Mouse (Mus musculus) heart, adult 2 months (tissue): ENCODE measurements around the gene Igdcc3. TPM values are rescaled to one million over a fixed set of nuclear protein-coding genes. Genes with fewer than 3 reads are reported as not detected.

ENCODE experiments used
- DNase-seq, 2 experiments: peaks; one replicate each; pipeline ENCODE4 v3.0.0; 2021
- H3K27ac ChIP-seq: fragments of 200-600 bp; 2 replicates; pipeline ENCODE4 v1.8.1; 2022
- H3K27me3 ChIP-seq: fragments of 200-500 bp; 2 replicates; pipeline ENCODE4 v1.6.1; 2012; ENCODE audit warnings: mild to moderate bottlenecking, low read length, inconsistent platforms, mixed read lengths; ENCODE audit not compliant: control insufficient read depth, insufficient read depth
- H3K36me3 ChIP-seq: fragments of 200-500 bp; 2 replicates; pipeline ENCODE4 v1.6.1; 2012; ENCODE audit warnings: low read length, inconsistent platforms; ENCODE audit not compliant: control insufficient read depth, insufficient read depth
- H3K4me1 ChIP-seq: fragments of 200-500 bp; 2 replicates; pipeline ENCODE4 v1.6.1; 2011; ENCODE audit warnings: low read length; ENCODE audit not compliant: control insufficient read depth, insufficient read depth
- H3K4me3 ChIP-seq: fragments of 200-600 bp; 2 replicates; pipeline ENCODE4 v1.8.1; 2022
- H3K79me2 ChIP-seq: fragments of 200-500 bp; replicated peaks from 2 replicates; pipeline ENCODE4 v1.6.1; 2012; ENCODE audit warnings: mild to moderate bottlenecking, inconsistent platforms, low read length, moderate library complexity, mixed read lengths; ENCODE audit not compliant: control insufficient read depth, insufficient read depth
- H3K9ac ChIP-seq: fragments of 200-500 bp; 2 replicates; pipeline ENCODE4 v1.6.1; 2012; ENCODE audit warnings: low read depth, mild to moderate bottlenecking, control low read depth, inconsistent platforms, low read length, mixed read lengths
- CTCF ChIP-seq: fragments of 200-600 bp; IDR thresholded peaks from 2 replicates; pipeline ENCODE4 v1.8.1; 2022; ENCODE audit warnings: antibody characterized with exemption, mild to moderate bottlenecking, moderate library complexity
- EP300 ChIP-seq: fragments of 200-500 bp; IDR thresholded peaks from 2 replicates; pipeline ENCODE4 v1.6.1; 2011; ENCODE audit warnings: low read depth, low read length, control low read depth; ENCODE audit not compliant: insufficient read depth
- POLR2A ChIP-seq: fragments of 200-500 bp; IDR thresholded peaks from 2 replicates; pipeline ENCODE4 v1.6.1; 2011; ENCODE audit warnings: mild to moderate bottlenecking, low read depth, low read length, control low read depth; ENCODE audit not compliant: insufficient read depth
- WGBS: fragments of 180-500 bp; shearing (Covaris S2); methylation state at CpG from one replicate; pipeline ENCODE4 v1.1.7; 2018; 5-methylcytosine and 5-hydroxymethylcytosine counted together
- intact Hi-C: fragments of 180-260 bp; cut with DNase I; formaldehyde crosslinking; loops from one replicate; pipeline ENCODE4 v1.15.1; 2025
- polyA plus RNA-seq: library from polyadenylated mRNA; depleted of rRNA; stranded (reverse); fragments of >200 nt; gene quantifications from 2 replicates; pipeline ENCODE4 v1.2.3, GENCODE M21; 2012
- total RNA-seq, 2 experiments: library from RNA; stranded (reverse); gene quantifications; 2 replicates each; pipeline ENCODE4 v1.2.3; 2021

Igdcc3 gene
- total and polyA plus RNA-seq, 3 experiments = 0.07 to 0.16 (median 0.10) TPM

DNA sequence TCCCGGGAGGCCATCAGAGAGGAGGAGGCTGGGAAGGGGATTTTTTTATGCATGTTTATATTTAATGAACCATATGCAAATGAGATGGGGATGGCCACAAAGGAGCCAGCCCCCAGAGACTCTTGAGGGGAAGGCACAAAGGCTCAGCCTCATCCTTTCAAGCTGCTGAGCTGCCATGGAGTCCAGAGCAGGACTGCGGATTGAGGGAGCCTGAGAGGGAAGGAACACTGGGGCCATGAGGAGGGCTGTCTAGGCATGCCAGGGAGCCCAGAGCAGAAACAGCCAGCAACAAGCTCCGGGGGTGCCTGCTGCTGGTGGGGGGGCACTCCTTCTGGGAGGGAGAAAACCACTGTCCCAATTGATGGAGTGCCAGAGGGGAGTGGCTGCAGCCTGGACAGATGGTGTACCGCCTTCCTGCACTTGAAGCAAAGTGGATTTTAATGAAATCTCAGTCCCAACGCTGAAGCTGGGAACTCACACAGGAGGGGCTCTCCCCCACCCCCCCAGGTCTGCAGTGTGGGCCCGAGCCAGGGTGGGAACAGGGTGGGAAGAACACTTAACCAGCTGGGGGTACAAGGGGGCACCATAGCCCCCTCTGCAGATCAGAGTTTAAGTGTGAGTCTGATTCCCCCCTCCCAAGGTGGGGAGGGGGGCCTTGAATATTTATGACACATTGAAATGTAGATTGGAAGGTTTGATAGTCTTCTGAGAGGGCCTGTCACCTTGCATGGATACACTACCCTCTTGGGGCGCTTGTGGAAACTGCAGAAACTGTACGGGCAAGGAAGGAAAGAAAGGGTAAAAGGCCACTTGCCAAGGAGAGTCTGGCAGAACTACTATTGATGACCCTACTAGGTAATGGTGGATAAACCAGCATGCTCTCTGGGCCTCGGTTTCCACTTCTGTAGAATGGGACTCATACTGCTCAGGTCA lies 35.2 kb downstream of the Igdcc3 start:
- Histone ChIP-seq H3K4me1 (no peaks in the 10 kb centered on the region), H3K27me3 (no peaks in the 10 kb centered on the region), H3K79me2 (no peaks in the 10 kb centered on the region), H3K36me3 (no peaks in the 10 kb centered on the region), H3K4me3 (no peak overlapping the region), H3K9ac (no peak overlapping the region), H3K27ac (no peak overlapping the region)
- TF ChIP-seq EP300 (no peak), CTCF (no peak)
- WGBS = 58% methylated on average over 9 of the region's 9 CpGs
- intact Hi-C loops = no loop called here
- no peak for DNase-seq

DNA sequence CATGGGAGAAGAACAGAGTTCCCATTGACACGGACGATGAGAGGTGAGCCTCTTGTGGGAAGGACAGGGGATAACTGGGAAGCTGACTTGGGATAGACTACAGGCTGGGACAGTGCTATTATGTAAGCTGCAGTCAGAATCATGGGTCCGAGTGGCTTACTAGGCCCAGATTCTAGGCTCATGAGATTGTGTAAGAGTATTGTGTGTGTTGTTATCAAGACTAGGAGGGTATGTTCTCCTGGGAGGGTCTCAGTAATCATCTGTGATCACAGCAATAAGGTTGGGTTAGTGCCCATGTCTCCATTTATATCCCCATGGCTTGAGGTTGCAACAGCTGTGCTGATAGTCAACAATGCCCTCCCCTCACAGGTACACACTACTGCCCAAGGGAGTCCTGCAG lies 36.5 kb downstream of the Igdcc3 start:
- H3K27me3 ChIP-seq = no peaks in the 10 kb centered on the region
- no peaks in the 10 kb centered on the region for H3K4me1 ChIP-seq
- intact Hi-C loops = no loop called here
- no peaks in the 10 kb centered on the region for H3K36me3 ChIP-seq
- no peaks in the 10 kb centered on the region for H3K79me2 ChIP-seq
- DNase-seq = no peak
- TF ChIP-seq CTCF = no peak
- TF ChIP-seq EP300 = no peak
- TF ChIP-seq POLR2A = no peak
- WGBS = 87% methylated on average over 3 of the region's 3 CpGs
- no peak overlapping the region for H3K27ac ChIP-seq
- H3K9ac ChIP-seq = no peak overlapping the region
- H3K4me3 ChIP-seq = no peak overlapping the region

DNA sequence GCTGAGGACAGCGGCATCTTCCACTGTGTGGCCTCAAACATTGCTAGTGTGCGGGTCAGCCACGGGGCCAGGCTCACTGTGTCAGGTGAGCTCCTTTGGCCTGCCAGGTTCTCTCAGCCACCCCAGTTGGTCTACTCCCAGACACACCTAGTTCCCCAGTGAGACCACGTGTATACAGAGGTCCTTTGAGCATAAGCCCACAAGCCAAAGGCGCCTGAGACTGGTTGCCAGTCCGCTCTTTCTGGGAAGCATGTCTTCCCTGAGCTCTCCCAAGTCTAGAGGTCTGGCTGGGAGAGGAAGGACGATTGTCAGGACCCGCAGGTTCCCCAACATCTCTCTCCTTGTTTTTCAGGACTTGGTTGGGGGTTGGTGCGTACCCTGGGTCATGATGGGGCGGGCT lies 36.9 kb downstream of the Igdcc3 start:
- 82% methylated on average over 10 of the region's 10 CpGs for WGBS
- Histone ChIP-seq H3K27ac (no peak overlapping the region), H3K9ac (no peak overlapping the region), H3K4me3 (no peak overlapping the region), H3K4me1 (no peaks in the 10 kb centered on the region), H3K27me3 (no peaks in the 10 kb centered on the region), H3K79me2 (no peaks in the 10 kb centered on the region), H3K36me3 (no peaks in the 10 kb centered on the region)
- TF ChIP-seq POLR2A (no peak), EP300 (no peak), CTCF (no peak)
- DNase-seq = no peak
- intact Hi-C loops = no loop called here

- Histone ChIP-seq H3K4me3 (no peak overlapping the region), H3K9ac (no peak overlapping the region), H3K4me1 (no peaks in the 10 kb centered on the region), H3K27me3 (no peaks in the 10 kb centered on the region), H3K36me3 (no peaks in the 10 kb centered on the region), H3K79me2 (no peaks in the 10 kb centered on the region), H3K27ac (no peak overlapping the region)
- WGBS = 27% methylated on average over 22 of the region's 22 CpGs
- TF ChIP-seq CTCF (no peak), EP300 (no peak), POLR2A (no peak)
- DNase-seq = no peak
- intact Hi-C loops = no loop called here
These were observed 37.6 kb downstream of the Igdcc3 start for GRCm38 (mm10) chr9:65178336-65179213.

DNA sequence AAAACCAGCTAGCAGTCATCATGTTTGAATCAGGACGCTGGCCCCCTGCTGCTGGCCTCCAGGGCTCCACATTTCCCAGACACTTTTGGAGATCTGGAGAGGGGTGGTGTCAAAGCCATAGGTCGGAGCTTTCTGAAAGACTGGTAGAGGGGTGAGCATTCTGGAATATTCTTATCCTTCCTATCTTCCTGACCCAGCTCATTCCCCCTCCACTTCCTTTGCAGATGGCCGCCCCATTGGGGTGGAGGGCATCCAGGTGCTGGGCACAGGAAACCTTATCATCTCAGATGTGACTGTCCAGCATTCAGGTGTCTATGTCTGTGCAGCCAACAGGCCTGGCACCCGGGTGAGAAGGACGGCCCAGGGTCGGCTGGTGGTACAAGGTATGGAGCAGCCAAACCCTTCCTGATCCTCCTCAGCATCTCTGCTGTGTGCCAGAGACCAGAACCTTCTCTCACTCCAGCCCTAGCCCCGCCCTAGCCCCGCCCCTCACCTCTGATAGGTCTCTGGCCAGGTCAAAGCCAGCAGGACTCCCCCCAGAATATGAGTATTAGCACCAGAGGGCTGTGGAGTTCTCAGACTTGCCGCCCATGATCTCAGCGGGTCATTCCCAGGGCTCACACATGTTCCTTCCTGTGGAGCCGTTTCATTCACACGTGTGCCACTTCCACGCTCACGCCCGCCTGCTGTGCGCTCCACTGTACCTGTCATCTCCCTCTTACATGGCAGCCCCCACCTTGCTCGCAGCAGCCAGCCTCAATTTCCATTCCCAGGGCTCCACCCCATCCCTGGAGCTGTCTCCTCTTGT lies 39.0 kb downstream of the Igdcc3 start:
- no peaks in the 10 kb centered on the region for H3K36me3 ChIP-seq
- no peaks in the 10 kb centered on the region for H3K4me1 ChIP-seq
- no peak for TF ChIP-seq POLR2A
- no peaks in the 10 kb centered on the region for H3K79me2 ChIP-seq
- no peak overlapping the region for H3K4me3 ChIP-seq
- no peaks in the 10 kb centered on the region for H3K27me3 ChIP-seq
- H3K9ac ChIP-seq = no peak overlapping the region
- DNase-seq = no peak
- WGBS = 36% methylated on average over 17 of the region's 17 CpGs
- intact Hi-C loops = no loop called here
- no peak overlapping the region for H3K27ac ChIP-seq
